Mouse (Mus musculus) hindbrain, postnatal 0 days (tissue): ENCODE measurements around the gene Mettl21a. TPM values are rescaled to one million over a fixed set of nuclear protein-coding genes. Genes with fewer than 3 reads are reported as not detected.

Source experiments
- ATAC-seq: fragments of 200-750 bp; cut with Nextera tagmentation; 2 replicates; pipeline ENCODE4 v1.8.0; 2017; ENCODE audit warnings: mild to moderate bottlenecking, moderate TSS enrichment, moderate library complexity
- DNase-seq: peaks from one replicate; pipeline ENCODE4 v3.0.0-alpha.2; 2015; ENCODE audit warnings: low spot score
- H3K27ac ChIP-seq: fragments of 300-500 bp; sonication (generic); 2 replicates; pipeline ENCODE4 v1.5.1; 2014; ENCODE audit warnings: mild to moderate bottlenecking
- H3K27me3 ChIP-seq: fragments of 300-500 bp; sonication (generic); 2 replicates; pipeline ENCODE4 v1.6.1; 2014; ENCODE audit warnings: low read length, mixed read lengths; ENCODE audit not compliant: insufficient read depth
- H3K36me3 ChIP-seq: fragments of 300-500 bp; sonication (generic); 2 replicates; pipeline ENCODE4 v1.6.1; 2014; ENCODE audit warnings: low read length, mixed read lengths; ENCODE audit not compliant: insufficient read depth
- H3K4me1 ChIP-seq: fragments of 300-500 bp; sonication (generic); 2 replicates; pipeline ENCODE4 v1.6.1; 2014; ENCODE audit warnings: antibody characterized with exemption, low read length, mixed read lengths; ENCODE audit not compliant: insufficient read depth
- H3K4me2 ChIP-seq: fragments of 300-500 bp; sonication (generic); 2 replicates; pipeline ENCODE4 v1.6.1; 2014; ENCODE audit warnings: low read depth, mild to moderate bottlenecking, low read length, moderate library complexity, mixed read lengths
- H3K4me3 ChIP-seq: fragments of 300-500 bp; sonication (generic); 2 replicates; pipeline ENCODE4 v1.5.1; 2014; ENCODE audit warnings: low read length
- H3K9ac ChIP-seq: fragments of 300-500 bp; sonication (generic); replicated peaks from 2 replicates; pipeline ENCODE4 v1.6.1; 2014; ENCODE audit warnings: mild to moderate bottlenecking, low read length, moderate library complexity, mixed read lengths
- H3K9me3 ChIP-seq: fragments of 300-500 bp; sonication (generic); 2 replicates; pipeline ENCODE4 v1.6.1; 2016; ENCODE audit warnings: low read length, mixed read lengths
- CTCF ChIP-seq: IDR thresholded peaks from 2 replicates; pipeline ENCODE4 v1.5.1; 2016; ENCODE audit warnings: antibody characterized with exemption, control low read depth, low read depth
- WGBS: fragments of 180-500 bp; shearing (Covaris S2); extraction: QIAGEN DNeasy Blood & Tissue Kit; methylation state at CpG from one replicate; pipeline ENCODE4 v1.1.7; 2014; 5-methylcytosine and 5-hydroxymethylcytosine counted together
- polyA plus RNA-seq: library from polyadenylated mRNA; unstranded; fragments of >200 nt; fragmentation: Nextera tagmentation; extraction: Ambion mirVana; gene quantifications from 2 replicates; pipeline ENCODE4 v1.2.1, GENCODE M21; 2015
- total RNA-seq: library from RNA; depleted of rRNA; stranded (reverse); fragments of >200 nt; gene quantifications from 2 replicates; pipeline ENCODE4 v1.2.3, GENCODE M21; 2014

Gene Mettl21a
- total and polyA plus RNA-seq, 2 experiments from 2014 or later, result 12.9 to 16.4 TPM

DNA sequence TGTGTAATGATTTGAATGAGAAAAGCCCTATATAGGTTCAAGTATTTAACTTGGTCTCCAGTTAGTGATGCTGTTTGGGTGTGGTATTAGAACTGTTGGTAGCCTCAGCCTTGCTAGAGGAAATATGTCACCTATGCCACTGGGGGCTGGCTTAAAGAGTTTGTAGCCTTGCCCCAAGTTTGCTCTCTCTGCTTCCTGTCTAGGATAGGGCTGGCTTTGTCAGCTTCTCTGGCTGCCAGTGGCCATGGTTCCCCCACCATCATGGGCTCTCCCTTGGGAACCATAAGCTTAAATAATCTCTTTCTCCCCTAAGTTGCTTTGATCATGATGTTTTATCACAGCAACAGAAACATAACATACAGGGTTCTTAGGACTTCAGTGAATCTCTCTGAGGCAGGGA, 8.2 kb upstream of the Mettl21a start:
- no peak for DNase-seq
- Histone ChIP-seq H3K4me2 (no peak overlapping the region), H3K36me3 (no peaks in the 10 kb centered on the region), H3K4me3 (no peak overlapping the region), H3K27me3 (no peaks in the 10 kb centered on the region), H3K9me3 (no peaks in the 10 kb centered on the region), H3K9ac (no peak overlapping the region), H3K4me1 (no peaks in the 10 kb centered on the region), H3K27ac (no peak overlapping the region)
- TF ChIP-seq CTCF, result no peak
- ATAC-seq, result no peak

DNA sequence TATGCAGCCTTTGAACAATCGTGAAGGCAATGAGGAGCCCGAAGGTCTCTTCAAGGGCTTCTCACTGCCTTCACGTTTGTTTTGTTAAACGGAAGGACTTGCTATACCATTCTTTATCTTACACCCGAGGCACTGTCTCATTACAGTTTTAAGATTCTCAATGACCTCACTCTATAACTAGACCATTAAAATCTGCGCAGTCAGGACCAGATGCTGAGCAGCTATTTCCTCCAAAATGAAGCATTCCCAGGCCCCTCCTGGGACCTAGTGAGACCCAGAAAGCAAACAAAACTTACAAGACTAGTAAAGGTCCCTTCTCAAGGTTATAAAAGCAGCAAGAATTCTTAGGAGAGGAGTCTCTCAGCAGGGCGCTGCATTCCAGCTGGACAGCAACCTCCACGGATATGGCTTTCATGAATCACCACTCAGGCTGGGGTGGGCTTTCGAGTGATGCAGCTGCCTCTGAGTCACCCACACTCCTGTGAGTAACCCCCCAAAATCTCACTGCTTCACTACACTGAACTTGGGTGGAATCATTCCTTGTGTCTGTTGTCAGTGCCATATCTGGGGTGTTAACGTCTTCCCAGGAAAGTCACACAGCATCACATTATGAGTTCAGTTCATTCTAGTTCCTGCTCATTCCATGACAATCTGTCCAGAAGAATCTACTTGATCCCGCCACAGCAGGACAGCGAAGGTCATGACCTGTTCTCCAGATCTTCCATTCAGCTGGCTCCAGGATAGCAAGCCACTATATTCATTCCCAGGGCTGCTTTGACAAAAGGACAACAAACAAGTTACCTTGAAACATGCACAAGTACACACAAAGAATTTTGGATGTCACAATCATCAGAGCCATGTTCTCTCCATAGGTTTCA, 6.8 kb upstream of the Mettl21a start:
- WGBS, result 48% methylated on average over 12 of the region's 12 CpGs
- H3K4me3 ChIP-seq, result no peak overlapping the region
- H3K27me3 ChIP-seq, result no peaks in the 10 kb centered on the region
- H3K4me2 ChIP-seq, result no peak overlapping the region
- no peak for DNase-seq
- no peak for ATAC-seq
- no peak overlapping the region for H3K27ac ChIP-seq
- no peaks in the 10 kb centered on the region for H3K36me3 ChIP-seq
- no peak overlapping the region for H3K9ac ChIP-seq
- no peaks in the 10 kb centered on the region for H3K4me1 ChIP-seq
- H3K9me3 ChIP-seq, result no peaks in the 10 kb centered on the region
- TF ChIP-seq CTCF, result no peak

DNA sequence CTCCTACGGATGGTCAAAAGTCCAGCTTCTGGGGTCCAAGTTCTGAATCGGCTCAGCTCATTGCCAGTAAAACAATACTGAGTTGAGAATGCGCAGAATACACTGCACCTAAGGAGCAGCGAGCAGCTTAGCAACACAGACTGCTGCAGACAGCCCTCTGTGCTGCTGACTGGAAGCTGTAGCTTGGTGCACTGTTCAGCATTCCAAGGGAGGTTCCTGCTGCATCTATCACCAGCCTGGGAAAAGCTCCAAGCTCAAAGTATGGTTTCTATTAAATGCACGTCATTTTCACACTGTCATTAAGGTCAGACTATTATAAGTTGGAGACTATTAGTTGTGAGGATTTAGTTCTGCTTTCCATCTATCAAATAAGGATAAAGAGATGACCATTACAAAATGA, 4.1 kb upstream of the Mettl21a start:
- ATAC-seq, result no peak
- Histone ChIP-seq H3K4me1 (peaks cover 2% of the 10 kb centered on the region; the same call in 1 of the 2 replicates), H3K27me3 (no peaks in the 10 kb centered on the region), H3K4me2 (no peak overlapping the region), H3K9me3 (no peaks in the 10 kb centered on the region), H3K9ac (no peak overlapping the region), H3K36me3 (no peaks in the 10 kb centered on the region), H3K4me3 (no peak overlapping the region), H3K27ac (no peak overlapping the region)
- 76% methylated on average over 5 of the region's 5 CpGs for WGBS
- no peak for TF ChIP-seq CTCF
- DNase-seq, result no peak

DNA sequence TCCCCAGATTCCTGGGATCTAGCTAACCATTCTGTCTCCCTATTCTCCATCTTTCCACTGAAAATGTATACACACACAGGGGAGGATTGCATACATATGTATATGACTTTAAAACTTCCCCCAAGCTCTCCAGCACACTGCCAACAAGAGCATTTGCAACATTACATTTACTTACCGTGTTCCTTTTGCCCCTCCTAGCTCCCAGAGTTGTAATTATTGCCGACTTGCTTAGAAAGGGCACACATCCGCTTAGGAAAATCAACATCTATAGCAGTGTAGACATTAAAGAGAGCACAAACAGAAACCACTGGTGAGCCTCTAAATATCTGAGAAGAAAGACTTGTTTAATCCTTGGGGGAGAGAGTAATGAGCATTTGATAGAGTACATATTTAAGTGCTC, 1.2 kb upstream of the Mettl21a start:
- peak overlapping the region; percentile 60 for H3K4me2 ChIP-seq
- no peak for TF ChIP-seq CTCF
- peak overlapping the region; percentile 79 for H3K4me3 ChIP-seq
- DNase-seq, result no peak
- peaks cover 8% of the 10 kb centered on the region; the same call in 1 of the 2 replicates for H3K36me3 ChIP-seq
- peaks cover 5% of the 10 kb centered on the region; the same call in 1 of the 2 replicates for H3K4me1 ChIP-seq
- ATAC-seq, result no peak
- H3K9ac ChIP-seq, result peak overlapping the region; percentile 87
- peak overlapping the region; percentile 97; the same call in 1 of the 2 replicates for H3K27ac ChIP-seq
- no peaks in the 10 kb centered on the region for H3K9me3 ChIP-seq
- 50% methylated on average over 3 of the region's 3 CpGs for WGBS
- H3K27me3 ChIP-seq, result no peaks in the 10 kb centered on the region

DNA sequence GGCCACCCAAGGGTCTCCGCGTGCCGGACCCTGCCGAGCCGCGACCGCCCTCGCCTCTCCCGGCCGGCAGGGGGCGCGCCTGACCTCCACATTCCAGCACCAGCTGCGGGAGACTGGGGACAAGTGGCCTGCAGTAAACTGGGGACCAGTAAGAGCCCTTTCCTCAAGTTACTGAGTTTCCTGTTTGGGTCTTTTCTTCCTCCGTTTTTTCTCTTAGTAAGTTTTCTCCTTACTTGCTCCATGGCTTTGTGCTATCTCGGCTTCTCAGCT, 608 bp upstream of the Mettl21a start:
- TF ChIP-seq CTCF, result peak; percentile 73
- peak; percentile 87 for DNase-seq
- Histone ChIP-seq H3K27ac (peak overlapping the region; percentile 97), H3K36me3 (peaks cover 8% of the 10 kb centered on the region; the same call in 1 of the 2 replicates), H3K27me3 (no peaks in the 10 kb centered on the region), H3K4me2 (peak overlapping the region; percentile 60), H3K9me3 (no peaks in the 10 kb centered on the region), H3K4me1 (peaks cover 5% of the 10 kb centered on the region; the same call in 1 of the 2 replicates), H3K9ac (peak overlapping the region; percentile 87), H3K4me3 (peak overlapping the region; percentile 79)
- WGBS, result 0% methylated on average over 13 of the region's 15 CpGs
- ATAC-seq, result peak; percentile 84

DNA sequence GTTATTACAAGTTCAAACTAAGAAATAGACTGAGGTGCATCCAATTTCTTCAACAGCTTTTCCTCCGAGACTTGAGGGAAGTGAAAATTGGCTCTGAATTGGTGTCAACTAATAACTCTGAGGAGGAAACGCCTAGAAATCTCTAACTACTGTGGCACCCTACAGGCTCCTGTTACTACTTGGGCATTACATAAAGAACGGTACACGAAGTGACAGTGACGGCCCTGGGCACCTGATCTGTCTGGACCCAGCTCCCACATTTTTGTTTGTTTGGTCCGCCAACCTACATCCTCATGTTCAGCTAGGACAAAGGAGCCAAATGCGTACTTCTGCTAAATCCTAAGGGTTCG, 536 bp downstream of the Mettl21a start:
- ATAC-seq (no peak; the same call in 1 of the 2 replicates), DNase-seq (peak; percentile 33)
- Histone ChIP-seq H3K27ac (peak overlapping the region; percentile 97), H3K4me2 (peak overlapping the region; percentile 60), H3K36me3 (peaks cover 8% of the 10 kb centered on the region; the same call in 1 of the 2 replicates), H3K27me3 (no peaks in the 10 kb centered on the region), H3K4me1 (peaks cover 5% of the 10 kb centered on the region; the same call in 1 of the 2 replicates), H3K4me3 (peak overlapping the region; percentile 79), H3K9ac (peak overlapping the region; percentile 87), H3K9me3 (no peaks in the 10 kb centered on the region)
- 2% methylated on average over 8 of the region's 8 CpGs for WGBS
- no peak for TF ChIP-seq CTCF

DNA sequence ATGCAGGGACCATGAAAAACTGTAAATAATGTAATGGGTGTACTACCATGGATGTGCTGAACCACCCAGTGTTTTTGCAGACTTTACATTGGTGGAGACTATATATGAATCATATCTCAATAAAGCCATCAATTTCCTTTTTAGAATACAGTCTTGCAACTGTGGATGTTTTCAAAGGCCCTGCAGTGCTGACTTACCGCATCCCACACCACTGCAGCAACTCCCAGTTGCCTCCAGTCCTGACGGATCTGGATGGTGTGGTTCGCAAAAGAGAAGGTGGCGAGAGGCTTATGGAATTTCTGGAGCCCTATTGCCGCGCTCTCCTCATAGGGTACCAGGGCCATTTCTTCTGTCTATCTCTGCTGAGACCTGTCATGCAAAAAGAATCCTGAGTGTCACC, 966 bp downstream of the Mettl21a start:
- no peak for ATAC-seq
- Histone ChIP-seq H3K36me3 (peaks cover 8% of the 10 kb centered on the region; the same call in 1 of the 2 replicates), H3K9ac (peak overlapping the region; percentile 87), H3K4me1 (peaks cover 5% of the 10 kb centered on the region; the same call in 1 of the 2 replicates), H3K4me3 (peak overlapping the region; percentile 79), H3K27ac (no peak overlapping the region; the same call in 1 of the 2 replicates), H3K4me2 (peak overlapping the region; percentile 60), H3K9me3 (no peaks in the 10 kb centered on the region), H3K27me3 (no peaks in the 10 kb centered on the region)
- no peak for TF ChIP-seq CTCF
- no peak for DNase-seq
- WGBS, result 55% methylated on average over 6 of the region's 6 CpGs
